Mouse (Mus musculus): ENCODE data around the gene Arl6ip6.

DNA sequence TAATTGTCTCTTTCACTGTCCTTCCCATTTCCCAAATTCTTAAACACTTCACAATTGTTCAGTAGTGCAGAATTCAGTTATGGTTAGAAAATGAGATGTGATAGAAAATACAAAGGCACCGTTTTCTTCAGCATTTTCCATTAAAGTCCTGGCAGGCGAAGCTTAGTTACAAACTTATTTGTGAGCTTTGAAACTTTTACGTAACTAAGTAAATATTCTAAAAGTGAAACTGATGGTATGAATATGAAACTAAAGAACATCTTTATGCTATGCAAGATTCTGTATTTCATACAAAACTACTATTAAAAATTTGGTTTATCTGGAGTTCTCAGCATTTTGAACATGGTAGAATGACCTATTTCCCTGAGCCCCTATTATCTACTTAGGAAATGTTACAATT lies 12.6 kb upstream of the Arl6ip6 start:
- TF ChIP-seq CTCF (IDR thresholded peaks at IDR 0.05; ENCODE audit: low read depth) (no peak), EP300 (optimal IDR thresholded peaks at IDR 0.05) (no peak)
